Mouse (Mus musculus) cortical plate, adult 2 months (tissue): ENCODE data around the gene Kcnb1.

ENCODE experiments used
- CTCF ChIP-seq: fragments of 200-500 bp; IDR thresholded peaks from 2 replicates; pipeline ENCODE4 v1.5.1; 2011; ENCODE audit warnings: mild to moderate bottlenecking, control low read depth, low read length; ENCODE audit not compliant: insufficient read depth; ENCODE audit errors: extremely low read depth
- POLR2A ChIP-seq: fragments of 200-500 bp; IDR thresholded peaks from 2 replicates; pipeline ENCODE4 v1.6.1; 2011; ENCODE audit warnings: mild to moderate bottlenecking, low read length, control low read depth; ENCODE audit not compliant: insufficient read depth; ENCODE audit errors: extremely low read depth

- no peak for TF ChIP-seq POLR2A
- TF ChIP-seq CTCF = no peak
Observed at GRCm38 (mm10) chr2:167058201-167058600, 131.8 kb downstream of the Kcnb1 start.
